Mouse (Mus musculus): ENCODE measurements at regions not wholly inside any gene's neighbourhood (a gene's known extent, or its start where the extent isn't known, plus 50 kb on each side); places are given as distances from the start of the nearest gene placed in this dataset.

DNA sequence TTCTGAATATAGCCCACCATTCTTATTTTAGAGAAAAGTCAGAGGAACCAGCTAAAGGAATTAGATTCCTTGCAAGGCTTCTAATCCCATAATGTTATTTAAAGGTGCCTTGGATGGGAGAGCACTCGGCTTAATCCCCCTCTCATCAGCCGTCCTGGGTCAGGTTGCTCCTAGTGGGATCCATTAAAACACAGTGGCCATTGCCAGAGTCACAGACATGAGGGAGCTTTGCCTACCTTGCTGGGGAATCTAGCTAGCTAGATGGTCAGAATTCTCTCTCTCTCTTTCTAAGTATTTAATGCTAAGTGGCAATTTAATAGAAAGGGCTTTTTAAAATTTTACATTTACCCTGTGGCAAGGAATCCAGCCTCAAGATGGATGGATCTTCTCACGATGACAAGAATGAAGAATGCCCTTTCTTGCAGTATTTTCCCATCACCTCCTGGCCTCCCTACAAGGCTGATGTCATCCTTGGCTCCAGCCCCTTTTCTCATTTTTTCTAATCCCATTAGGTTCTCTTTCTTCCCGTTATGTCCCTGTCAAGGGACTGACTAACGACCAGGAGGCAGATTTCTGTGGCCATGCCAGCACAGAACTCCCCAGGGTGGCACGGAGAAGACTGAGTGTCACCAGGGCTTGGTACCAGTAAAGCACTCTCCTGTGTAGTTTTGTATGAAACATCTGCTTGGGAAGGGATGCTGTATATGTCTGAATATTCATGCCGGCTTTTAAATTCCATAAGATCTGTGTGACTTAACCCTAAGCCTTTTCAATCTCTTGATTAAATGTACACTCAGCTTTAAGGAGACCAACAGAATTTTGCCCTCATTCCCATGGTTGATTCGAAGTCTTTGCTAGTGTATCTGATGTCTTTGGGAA lies 124.0 kb upstream of the Ubash3b start:
- no peak for ATAC-seq

DNA sequence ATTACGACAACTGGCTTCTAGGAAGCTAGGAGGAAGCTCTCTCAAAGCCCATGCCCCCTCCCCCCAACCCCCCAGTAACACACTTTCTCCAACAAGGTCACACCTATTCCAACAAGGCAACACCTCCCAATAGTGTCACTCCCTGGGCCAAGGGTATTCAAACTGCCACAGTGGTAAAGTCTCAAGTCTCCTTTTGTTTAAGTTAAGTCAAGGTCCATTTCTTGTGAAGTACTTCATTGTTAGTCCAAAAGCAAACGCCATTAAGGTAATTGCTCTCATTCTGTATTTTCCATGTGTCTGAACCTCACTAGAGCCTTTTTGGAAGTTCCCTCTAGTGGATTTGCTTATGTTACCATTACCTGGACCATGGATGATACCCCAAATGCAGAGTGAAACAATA lies 116.2 kb upstream of the Ubash3b start:
- no peak for ATAC-seq

DNA sequence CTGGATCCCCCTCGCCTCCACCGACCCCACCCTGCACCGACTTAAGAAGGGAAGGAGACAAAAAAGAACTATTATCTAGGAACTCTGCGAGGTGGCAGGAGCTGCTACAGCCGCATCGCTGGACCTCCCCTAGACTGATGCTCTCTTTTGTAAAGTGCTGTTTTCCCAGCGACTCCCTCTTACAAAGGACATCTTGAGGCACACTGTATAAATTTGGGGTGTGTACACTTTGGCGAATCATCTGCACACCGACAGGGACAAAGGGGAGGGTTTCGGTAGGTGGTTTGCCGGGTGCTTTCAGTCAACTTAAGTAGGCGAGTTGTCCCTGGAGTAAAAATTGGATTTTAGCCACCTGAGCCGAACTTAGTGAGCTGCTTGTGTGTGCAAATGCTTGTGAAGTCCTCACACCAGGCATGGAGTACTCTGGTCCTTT lies 112.4 kb upstream of the Ubash3b start:
- ATAC-seq: no peak

DNA sequence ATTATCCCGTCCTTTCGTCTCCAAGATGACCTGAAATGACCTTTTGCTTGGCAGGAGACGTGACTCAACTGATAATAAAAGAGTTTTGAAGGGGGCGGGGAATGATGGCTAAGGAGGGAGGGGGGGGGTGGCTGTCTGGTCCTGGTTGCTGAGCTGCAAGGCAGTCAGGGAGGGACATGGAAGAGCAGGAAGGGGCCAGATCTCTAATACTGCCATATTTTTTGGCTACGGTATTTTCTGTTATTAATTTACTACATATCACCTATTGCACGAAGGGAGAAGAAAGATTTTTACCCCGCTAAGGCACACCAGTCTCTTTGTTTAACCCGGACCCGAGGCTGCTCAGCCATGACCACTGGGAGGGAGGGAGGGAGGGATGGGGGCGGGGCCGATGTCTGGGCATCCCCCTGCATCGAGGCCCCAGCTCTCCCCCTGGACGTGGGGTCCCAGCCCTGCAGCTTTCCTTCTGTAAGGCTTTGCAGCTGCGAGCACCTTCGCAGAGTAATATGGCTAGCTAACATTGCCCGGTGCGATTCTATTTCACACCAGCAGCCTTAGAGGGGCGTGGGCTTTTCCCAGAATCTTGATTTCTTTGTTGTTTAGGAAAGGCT lies 111.8 kb upstream of the Ubash3b start:
- ATAC-seq: no peak

DNA sequence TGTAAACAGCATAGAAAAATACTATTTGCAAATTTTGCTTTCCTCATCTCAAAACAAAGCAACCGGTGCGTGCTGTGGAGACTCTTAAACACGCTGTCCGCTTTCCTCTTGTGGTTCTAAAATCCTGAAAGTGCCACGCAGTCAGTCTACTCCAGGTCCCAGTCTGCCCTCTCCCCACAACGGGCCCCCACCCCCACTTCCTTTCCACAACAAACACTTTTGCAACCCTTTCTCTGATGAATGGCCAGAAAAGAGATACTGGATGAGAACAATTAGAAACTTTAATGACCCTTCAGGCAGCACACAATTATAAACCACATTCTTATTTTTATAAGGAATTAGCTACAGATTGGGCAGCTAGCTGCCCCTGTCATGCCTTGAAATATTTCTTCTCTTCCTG lies 111.1 kb upstream of the Ubash3b start:
- no peak for ATAC-seq

DNA sequence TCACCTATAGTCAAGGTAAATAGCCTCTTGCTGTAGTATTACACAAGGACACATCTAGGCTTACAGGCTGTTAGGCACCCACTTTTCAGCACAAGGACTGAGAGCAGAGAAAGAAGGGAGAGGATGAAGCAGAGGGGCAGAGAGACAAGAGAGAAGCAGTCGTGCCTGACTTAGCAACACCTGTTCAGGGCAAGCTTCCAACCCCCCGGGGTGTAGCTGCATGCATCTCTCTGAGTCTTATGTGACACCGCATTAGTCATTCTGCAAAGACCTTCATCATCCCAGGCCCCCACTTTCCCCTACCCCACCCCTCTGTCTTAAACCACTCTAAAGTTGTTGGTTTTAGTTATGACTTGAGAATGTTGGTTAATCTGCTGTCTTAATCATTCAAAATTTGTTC lies 106.6 kb upstream of the Ubash3b start:
- ATAC-seq: no peak

DNA sequence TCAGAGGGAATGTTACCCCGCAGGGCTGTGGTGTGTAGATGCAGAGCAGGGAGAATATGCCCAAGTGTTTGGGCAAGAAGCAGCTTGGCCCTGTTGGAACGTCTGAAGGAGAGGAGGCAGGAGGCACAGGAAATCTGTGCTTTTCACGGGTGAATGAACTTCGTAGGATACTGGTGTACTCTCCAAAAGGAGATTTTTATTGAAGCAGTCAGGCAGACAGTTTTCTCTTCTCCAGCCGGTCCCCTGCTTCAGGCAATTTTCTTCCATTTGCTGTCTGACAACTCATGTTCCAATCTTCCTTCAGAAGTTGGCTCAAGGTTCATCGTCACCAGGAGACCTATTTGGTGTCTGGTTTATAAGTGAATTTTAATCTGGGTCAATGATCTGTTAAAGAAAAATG lies 103.0 kb upstream of the Ubash3b start:
- no peak for ATAC-seq

DNA sequence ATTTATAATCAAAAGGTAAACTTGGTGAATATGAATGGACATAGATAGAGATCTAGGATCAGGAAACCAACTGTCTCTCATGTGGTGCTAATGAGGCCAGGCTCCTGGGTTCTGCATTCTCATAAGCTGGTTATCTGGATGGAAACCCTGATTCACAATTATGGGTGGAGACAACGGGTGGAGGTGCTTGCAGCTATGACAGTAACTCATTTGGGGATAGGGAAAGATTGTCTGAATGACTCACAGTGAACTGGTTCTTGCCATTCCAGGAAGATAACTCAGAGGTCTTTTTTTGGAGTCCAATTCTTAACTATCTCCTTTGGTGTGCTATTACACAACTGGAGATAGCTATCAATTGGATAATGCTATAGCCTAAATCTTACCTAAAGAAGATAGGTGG lies 95.7 kb upstream of the Ubash3b start:
- ATAC-seq: no peak

DNA sequence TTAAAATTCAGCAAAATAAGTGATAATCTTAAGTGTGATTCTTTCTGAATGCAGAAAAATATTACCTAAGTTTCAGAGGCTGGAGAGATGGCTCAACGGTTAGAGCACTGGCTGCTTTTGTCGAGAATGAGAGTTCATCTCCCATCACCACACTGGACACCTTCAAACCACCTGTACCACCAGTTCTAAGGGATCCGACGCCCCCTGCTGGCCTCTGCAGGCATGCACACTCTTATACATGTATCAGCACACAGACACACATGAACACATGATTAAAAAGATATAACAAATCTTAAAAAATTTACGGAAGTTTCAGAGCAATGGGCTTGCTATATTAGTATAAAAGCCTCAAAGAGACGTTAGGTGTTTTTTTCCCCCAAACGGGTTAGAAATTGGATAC lies 80.9 kb upstream of the Ubash3b start:
- ATAC-seq: no peak

DNA sequence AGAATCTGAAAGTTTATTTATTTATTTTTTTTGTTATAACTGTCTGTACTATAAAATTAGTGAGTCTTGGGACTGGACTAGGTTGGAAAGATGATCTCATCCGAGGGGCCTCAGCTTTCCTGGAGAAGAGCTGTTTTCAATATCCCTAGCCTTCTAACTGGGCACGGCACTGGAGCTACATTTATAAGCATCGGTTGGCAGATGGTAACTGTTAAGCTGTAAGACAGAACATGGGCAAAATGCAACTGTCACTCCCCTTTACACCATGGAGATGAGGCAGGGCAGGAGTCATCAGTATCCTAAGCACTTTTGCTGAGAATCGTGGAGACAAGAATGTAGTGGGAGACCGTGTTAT lies 77.6 kb upstream of the Ubash3b start:
- no peak for ATAC-seq

DNA sequence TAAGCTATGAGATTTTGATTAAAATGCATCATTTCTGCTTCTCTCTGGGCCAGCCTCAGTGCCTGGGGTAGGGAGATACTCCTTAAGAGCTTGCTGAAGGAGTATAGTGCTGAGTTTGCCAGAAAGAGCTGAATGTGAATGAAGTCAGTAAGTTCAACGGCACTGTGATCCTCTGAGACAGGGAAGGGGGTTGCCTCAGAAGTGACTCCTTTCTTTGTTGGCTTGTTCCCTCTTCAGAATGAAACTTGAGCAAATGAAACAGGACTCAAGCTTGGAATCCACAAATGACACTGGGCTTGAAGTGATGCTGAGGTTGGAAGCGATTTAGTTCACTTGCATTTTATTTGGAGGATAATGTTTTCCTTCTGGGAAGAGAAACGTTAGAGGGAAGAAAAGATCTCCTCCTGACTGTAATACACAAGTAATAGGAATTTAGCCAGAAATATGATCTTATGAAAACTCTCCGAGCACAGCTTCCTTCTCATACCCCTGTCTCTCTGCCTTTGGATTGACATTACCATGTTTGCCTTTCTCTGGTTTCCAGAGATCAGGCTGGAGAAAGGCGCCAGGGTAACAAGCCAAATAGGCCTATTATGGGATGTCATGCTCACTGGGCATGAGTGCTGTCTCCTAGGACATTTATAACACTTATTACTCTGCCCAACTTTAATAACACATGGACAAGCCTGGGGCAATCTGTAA lies 77.0 kb upstream of the Ubash3b start:
- ATAC-seq: no peak

DNA sequence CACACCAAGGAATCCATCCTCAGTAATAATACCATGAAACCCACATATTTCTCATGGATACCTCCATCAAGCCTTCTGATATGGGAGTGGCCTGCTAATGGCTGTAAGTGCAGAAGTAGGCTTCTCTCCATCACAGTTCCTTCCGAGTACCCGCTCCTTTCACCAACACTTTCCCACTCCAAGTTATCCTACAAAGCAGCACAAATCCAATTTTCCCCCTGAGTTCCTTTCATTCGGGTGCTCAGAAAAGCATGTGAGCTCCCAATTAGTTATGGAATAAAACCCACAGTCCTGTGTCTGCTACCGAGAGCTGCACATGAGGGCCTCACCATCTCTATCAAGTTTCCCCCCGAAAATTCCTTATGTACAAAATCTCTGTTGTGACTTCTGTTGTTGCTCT lies 75.8 kb upstream of the Ubash3b start:
- ATAC-seq: no peak

DNA sequence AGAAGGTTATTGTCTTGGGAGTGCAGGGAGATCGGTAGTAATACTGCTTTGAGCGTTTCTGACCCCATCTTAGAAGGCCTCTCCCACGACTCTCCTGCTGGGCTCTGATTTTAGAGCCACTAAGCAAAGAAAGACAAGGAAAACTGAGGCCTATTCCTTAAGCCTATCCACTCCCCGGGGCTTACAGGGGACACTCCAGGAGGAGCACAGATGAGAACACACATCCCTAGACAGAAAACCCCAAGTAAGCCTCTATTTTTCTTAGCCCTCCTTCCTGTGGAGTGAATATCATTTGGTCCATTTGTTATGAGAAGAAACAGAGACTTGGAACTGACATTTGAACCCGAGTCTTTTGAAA lies 67.7 kb upstream of the Ubash3b start:
- no peak for ATAC-seq

DNA sequence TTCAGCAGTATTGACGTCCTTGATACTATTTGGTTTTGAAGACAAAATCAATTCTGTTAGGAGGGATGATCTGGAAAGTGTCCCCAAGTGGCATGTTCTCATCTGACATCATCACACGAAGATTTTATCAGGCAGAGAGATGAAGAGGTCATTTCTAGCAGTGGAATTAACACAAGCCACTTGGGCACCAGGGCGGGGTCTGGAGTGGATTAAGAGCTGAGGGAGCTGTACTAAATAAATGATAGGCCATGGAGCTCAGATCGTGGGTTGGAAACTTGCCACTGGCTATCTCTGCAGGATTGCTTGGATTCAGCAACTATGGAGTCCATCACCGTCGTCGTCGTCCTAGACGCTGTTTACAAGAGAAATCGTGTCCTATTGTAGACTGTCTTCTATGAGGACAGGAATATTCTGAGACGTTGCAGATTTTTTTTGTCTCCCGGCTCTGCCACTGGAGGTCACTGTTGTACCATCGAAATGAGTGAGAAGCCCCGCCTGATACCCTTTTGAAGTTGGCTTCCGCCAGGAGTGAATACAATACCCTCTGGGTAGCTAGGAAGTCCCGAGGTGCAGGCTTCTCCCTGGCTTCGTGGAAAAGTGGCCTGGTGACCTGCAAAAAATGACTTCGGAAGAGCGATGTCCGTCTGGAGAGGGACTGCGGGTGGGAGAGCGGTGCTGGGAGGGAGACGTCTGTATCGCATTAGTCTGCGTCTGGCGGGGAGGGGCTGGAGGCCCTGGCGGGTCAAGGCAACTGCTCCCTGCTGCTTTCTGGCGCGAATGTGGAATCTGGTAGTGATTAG lies 67.1 kb upstream of the Ubash3b start:
- ATAC-seq: peak; percentile 91

DNA sequence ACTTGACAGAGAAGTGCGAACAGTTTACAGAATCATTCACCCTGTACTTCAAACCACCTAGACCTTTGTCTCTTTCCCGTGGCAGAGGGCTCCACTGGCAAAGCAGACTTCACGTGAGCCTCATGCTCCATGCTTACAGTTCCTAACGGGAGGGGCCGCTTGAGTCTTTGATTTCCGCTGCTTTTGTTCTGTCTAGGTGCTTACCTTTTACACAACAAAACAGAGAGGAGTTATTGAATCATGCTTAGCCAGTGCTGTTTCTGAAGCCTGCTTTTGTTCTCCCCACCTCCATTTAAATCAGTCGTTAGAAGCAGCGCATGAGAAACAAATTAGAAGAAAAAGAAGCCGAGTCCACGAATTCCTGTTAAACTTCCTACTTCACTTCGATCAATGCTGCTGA lies 61.9 kb upstream of the Ubash3b start:
- ATAC-seq: no peak

DNA sequence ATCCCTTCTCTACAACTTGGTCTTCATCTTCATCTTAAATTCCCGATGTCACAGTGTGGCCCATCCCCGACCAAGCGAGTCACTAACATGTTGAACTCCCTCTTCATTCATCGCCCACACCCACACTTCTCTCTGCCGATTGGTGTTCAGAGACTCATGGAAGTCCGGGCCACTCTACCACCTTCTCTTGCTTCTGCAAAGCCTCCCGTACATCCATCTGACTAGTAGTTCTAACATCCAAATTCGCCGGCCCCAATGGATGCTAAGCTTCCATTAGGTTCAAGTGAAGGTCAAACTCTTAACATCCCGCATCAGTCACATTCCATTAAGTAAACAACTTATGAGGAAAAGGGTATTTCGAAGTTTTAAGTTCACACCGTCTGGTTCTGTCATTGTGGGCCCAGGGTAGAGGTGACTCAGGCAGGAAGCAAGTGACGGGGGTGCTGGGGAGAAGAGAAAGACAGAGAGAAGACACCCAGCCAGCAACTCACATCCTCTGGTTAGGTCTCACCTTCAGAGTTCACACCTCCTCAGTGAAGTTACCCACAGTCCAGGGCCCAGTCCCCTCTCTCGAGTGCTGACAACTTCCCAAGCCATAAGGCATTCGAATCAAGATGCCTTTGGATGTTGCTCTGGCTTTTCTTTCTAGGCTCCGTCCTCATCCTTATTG lies 61.0 kb upstream of the Ubash3b start:
- ATAC-seq: no peak

DNA sequence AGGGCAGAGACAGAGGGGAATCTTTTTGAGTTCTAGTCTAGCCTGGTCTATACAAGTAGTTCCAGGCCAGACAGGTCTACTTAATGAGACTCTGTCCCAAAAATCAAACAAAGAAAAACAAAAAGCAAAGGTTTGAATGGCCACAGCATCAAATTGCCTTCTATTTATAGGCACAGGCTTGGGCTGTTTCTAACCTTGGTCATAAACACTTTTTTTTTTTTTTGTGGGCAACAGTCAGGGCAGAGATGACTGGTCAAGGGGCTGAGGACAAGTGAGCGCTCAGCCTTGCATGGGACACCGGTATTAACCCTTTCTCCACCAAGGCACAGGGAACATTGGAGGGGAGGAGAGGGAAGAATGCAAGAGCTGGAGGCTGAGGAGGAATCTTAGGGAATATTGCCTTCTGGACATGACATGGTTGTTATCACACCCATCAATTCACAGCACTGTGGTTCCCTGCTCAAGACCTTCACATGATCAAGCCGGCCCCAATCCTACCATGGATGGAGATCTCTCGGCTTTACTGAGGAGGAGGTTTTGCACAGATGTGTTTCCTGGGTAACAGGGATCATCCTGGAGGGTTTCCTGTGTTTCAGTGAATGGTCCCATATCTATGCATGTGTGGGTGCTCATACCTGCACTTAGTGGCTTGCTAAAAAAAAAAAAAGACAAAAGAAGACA lies 59.8 kb upstream of the Ubash3b start:
- no peak for ATAC-seq

DNA sequence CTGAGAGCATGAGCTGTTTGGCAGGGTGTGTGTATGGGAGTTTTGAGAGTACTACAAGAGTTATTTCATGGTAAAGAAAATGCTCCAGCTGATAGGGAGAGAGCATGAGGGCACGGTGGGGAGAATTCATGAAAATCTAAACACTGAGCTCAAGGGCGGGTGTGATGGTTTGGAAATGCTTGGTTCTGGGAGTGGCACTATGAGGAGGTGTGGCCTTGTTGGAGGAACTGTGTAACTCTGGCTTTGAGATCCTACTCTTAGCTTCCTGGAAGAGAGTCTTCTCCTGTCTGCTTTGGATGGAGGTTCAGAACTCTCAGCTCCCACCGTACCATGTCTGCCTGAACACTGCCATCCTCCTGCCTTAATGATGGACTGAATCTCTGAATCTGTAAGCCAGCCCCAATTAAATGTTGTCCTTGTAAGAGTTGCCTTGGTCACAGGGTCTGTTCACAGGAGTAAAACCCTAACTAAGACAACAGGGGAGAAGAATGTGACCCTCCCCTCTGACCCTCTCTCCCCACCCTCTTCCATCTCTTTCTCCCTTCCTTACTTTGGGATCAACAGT lies 58.7 kb upstream of the Ubash3b start:
- no peak for ATAC-seq

DNA sequence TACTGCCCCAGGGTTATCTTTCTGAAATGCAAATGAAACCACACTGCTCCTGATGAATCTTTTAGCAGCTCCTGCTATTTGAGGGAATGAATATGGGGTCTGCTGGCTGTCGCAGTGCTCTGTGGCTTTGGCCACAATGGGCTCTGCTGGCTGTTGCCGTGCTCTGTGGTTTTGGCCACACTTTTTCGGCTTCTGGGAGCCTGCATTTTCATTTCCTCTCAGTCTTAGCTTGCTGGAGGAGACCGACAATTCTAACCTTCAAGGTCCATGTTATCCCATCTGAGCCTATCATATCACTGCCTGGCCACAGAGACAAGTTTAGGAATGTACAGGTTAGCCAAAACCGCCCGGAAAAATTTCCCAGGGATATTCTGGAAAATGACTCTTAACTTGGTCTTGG lies 57.2 kb upstream of the Ubash3b start:
- ATAC-seq: no peak

DNA sequence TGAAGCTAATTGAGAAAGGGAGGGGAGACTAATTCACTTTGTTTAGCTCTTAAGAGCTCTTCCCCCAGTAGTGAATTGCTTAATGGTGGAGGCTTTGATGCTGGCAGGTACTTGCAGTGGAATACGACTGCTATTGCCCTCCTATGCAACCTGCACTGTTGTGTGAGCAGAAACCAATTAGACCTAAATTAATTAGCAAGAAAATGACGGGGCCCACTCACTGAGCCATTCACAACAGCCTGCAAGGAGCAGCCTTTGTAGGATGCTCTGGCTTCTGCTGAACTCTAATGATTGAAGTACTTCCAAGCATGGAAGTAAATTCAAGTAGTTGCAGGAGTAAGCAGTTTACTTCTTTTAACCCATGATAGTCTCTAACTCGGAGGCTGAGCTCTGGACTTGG lies 54.8 kb upstream of the Ubash3b start:
- ATAC-seq: no peak

DNA sequence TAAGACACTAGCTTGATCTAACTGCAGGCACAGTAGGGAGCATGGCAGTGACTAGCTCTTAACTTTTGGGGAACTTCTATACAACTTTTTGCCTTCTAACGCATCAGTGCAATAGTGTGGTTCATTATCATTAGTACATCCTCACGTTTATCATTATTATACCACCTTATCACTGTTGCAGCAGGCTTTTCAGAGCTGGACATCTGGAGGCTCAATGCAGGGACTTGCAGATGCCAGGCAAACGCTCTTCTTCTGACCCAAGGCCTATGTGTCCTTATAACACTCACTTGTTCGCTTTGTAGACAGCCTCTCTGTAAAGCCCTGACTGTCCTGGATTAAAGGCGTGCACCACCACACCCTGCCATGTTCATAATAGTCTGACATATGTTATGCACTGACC lies 53.5 kb upstream of the Ubash3b start:
- no peak for ATAC-seq
